Mouse (Mus musculus): Measurements from ENCODE around the gene 1700042G07Rik.

The 1700042G07Rik gene

DNA sequence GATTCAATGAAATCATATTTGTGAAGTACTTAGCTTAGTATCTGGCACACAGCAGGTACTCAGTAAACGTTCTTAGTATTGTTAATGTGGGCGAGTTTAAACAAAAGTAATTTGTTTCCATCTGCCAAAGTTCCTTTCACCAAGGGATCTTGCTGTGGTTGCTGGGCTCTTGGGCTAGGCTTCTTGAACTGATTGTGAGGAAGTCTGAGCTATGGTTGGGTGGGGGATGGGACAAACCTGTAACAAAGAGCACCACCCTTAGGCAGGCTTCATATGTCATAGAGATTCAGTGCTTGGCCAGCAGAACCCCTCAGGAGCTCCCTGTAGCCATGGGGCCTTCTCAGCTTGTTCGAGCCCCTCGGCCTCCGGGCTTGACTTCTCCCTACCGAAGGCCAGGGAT is at the start of gene 1700042G07Rik, which contains the start of gene Gm49337:
Gene 1700042G07Rik (plus strand): TSS at position 301 of the 400 bp plus-strand sequence.
Gene Gm49337 (plus strand): TSS at position 313 of the 400 bp plus-strand sequence.
- DNase-seq (ENCODE audit: inconsistent ontology term) = no peak

DNA sequence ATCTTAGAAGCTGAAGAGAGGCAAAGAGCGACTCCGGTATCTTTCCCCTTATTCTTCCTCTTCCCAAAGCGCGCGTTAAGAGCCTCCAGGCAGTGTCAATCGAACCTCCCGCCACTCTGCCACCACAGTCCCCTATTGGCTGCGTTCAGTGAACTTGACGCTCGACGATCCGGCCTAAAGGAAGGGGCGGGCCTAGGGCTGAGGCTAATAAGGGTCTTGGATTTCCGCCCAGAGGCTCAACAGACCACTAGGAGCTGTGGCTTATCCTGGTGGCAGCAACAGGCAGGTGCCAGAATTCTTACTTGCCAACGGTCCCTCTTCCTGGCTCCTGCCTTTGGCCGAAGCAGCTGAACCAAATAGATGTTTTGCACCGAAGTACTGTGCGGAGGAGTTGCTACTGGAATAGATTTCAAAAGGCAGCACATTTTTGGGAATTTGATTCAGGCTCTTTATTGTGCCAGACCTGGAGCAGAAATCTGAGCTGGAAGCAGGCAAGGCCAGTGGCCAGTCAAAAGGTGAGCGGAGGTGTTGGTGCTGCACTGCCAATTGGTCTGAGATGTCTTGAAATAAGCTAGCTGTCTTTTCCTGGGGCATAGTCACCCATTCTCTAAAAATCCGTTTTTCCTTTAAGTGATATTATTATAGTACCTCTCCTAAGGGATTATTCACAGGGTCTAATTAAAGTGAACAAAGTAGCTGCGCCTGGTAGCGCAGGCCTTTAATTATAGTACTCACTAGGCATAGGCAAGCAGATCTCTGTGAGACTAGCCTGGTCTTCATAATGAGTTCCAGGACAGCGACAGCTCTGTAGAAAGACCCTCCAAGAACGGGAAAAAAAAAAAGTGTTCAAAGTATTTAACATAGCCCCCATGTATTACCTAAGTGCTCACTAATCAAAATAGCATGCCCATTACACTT is 49.3 kb upstream of the 1700042G07Rik start, which contains the start of the genes Rad54l and Pomgnt1:
Gene Rad54l (minus strand): TSS at position 89 of the 918 bp plus-strand sequence.
Gene Pomgnt1 (plus strand): TSS at position 239 of the 918 bp plus-strand sequence.
- peak; percentile 91 for DNase-seq (ENCODE audit: inconsistent ontology term)

DNA sequence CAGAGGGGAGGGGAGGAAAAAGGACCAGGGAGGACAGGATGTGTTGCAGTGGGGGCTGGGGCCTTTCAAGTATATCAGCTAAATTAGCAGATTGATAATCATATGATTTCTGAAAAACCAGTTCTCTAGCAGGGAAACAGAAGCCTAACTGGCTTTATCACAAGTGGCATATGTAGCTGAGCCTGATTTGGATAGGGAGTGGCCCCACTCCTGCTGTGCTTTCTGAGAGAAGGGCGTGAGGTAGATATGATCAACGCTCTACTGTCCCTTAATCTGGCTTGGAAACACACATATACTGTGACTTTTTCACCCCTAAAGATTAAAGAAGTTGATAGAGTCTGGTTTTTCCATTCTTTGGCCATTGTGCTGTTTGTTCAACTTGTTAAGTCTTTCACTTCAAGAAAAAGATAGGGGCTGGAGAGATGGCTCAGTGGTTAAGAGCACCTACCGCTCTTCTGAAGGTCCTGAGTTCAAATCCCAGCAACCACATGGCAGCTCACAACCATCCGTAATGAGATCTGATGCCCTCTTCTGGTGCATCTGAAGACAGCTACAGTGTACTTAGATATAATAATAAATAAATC is 47.3 kb upstream of the 1700042G07Rik start:
- no peak for DNase-seq (ENCODE audit: inconsistent ontology term)

DNA sequence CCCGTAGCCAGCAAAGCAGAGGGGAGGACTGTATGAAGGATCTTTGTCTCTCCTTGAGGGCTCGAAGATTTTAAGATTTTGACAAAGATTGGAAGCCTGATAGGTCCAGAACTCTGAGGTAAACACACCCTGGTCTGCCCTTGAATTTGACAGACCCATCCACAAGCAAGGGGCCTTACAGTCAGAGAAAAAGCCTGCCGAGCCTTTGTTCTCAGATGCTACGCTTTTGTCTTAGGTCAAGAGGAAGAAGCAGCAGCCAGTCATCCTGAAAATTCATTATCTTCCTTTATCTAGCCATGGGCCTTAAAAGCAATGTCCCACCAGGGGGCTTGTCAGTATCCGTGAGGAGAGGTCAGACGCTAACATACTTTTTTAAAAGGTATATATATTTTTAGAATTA is 45.2 kb upstream of the 1700042G07Rik start:
- no peak for DNase-seq (ENCODE audit: inconsistent ontology term)

DNA sequence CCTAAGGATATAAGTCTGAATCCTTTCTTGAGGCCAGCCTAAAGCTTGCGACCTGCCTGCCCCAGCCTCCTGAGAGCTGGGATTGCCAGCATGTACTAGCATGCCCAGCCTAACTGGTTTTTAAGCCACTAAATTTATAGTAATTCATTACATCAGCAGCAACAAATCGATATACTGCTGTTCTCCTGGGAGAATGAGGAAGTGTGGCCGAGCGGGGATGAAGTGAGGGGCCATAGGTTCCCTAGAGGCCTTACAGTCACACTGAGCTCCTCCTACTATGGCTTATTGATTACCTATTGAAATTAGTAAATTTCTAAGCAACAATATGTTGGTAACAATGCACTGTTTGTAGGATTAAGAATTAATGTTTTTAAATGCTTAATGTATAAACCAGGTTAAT is 40.0 kb upstream of the 1700042G07Rik start:
- no peak for DNase-seq (ENCODE audit: inconsistent ontology term)

DNA sequence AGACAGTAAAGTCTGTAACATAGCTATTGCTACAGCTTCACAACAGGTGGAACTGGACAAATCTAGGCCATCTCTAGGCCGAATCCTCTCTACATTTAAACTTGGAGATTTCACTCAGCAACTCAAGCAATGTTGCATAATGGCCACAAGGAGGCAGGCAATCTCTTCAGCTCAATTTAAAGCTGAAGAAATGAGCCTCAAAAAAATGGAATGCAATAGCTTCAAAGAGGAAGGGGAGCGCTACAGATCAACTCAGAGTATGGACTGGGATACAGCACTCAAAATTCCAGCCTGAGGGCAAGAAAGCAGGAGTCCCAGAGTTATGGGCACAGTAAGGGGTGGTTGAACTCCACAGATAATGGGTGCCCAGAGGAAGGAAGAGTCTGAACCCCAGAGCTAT is 38.2 kb upstream of the 1700042G07Rik start:
- peak; percentile 42 for DNase-seq (ENCODE audit: inconsistent ontology term)

DNA sequence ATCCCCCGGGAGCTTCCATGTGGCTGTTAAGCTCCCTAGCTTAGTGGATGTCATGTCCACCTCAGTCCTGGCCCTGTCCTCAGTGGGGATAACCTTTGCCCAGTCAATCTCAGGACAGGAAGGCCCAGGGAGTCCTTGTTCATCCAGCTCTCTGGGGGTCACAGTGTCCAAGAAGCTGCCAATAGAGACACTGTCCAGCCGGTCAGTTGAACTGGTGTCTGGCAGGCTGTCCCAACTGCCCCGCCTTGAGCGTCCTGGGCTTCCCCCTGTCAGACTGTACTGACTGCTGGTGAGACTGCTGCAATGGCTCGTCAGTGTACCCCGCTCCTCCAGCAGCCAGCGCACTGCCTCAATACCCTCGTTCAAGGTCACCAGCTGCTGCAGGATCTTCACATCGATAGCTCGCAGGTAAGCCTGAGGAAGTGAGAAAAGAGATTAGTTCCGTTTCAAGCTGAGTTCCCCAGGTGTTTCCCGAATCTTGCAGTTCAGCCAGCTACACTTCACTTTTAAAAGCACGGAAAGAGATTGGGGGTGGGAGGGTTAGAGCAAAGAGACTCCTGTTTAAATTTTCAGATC is 35.7 kb upstream of the 1700042G07Rik start:
- no peak for DNase-seq (ENCODE audit: inconsistent ontology term)

DNA sequence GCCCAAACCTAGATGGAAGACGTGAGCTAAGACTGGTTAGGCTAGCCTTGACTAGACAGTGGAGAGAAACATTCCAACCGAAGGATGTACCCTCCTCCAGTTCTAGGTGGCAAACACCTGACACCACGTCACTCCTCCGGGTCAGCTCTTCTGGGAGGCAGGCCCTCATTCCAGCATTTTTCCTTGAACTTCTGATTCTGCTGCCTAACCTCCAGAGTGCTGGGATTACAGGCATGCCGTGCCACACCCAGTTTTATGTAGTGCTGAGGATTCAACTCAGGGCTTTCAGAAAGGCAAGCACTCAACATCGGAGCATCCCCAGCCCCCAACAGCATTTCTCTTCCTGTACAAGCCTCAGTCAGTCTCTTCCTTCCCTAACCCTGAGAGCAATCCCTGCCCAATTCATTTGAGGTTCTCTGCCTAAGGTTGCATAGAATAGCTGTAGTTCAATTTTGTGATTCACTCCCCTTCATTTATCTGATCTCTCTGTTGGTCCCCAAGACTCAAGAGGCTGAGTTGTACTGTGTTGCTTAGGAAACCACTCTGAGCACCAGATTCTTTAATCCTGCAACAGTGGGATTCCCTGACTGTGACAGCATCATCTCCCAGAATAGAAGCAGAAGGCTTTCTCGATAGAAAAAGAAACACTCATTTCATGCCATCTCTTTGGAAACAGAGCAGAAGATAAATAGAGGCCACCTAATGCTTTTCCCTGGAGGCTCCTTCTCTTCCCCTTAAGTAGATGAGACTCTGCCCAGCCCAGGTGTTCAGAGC is 32.2 kb upstream of the 1700042G07Rik start:
- DNase-seq (ENCODE audit: inconsistent ontology term) = no peak

DNA sequence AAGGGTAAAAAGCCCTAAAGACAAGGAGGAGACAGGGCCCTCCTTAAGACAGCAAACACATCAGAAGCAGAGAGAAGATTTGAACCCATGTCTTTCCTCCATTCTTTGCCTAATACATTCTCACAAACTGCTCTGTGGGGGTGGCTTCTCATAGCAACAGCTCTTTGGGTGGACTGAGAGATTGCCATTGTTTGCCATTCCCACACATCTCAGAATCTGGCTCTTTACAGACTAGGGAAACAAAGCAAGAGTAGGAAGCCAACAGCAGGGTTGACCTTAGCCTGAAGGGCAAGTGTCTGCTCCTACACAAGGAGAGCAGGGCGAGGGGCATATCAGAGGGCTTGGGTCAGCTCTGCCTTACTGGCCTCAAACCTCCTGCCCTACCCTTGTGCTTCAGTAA is 31.4 kb upstream of the 1700042G07Rik start:
- DNase-seq (ENCODE audit: inconsistent ontology term) = no peak

DNA sequence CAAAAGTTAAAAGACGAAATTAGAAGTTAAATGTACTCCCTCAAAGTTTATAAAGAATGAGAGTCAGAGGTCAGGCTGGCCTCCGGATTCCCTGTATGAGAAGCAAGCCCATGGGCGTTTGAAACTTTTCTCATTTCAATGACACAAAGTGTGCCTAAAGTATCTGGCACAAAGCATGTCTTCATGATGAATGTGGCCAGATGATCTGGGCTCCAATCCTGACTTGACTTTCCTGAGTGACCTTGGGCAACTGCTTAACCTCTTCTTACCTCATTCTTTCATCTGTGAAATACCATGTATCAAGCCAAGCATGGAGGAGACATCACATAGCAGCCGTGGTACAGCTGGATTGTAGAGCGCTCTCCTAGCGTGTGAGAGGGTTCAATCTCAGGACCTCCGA is 30.9 kb upstream of the 1700042G07Rik start:
- DNase-seq (ENCODE audit: inconsistent ontology term) = no peak

DNA sequence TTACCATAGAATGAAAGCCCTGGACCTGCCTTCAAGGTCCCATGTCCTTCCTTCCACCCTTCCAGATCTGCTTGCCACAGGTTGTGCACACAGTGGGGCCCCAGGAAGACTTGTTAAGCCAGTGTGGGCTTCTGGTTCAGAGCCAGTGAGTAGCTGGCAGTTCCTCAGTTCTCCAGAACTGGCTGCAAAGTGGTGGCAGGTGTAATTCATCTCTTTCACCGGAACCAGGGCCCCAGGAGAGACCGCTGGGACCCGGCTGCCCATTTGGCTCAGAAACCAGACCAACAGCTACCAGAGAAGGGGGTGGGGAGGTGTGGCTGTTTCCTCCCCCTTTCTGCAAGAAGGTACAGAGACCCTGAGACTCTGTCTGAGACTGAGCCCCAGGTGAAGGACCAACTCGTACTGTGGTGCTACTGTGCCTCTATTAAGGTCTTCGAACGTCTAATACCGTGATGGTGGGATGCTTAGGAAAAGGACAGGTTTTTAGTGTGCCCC is 29.8 kb upstream of the 1700042G07Rik start:
- peak; percentile 33 for DNase-seq (ENCODE audit: inconsistent ontology term)

DNA sequence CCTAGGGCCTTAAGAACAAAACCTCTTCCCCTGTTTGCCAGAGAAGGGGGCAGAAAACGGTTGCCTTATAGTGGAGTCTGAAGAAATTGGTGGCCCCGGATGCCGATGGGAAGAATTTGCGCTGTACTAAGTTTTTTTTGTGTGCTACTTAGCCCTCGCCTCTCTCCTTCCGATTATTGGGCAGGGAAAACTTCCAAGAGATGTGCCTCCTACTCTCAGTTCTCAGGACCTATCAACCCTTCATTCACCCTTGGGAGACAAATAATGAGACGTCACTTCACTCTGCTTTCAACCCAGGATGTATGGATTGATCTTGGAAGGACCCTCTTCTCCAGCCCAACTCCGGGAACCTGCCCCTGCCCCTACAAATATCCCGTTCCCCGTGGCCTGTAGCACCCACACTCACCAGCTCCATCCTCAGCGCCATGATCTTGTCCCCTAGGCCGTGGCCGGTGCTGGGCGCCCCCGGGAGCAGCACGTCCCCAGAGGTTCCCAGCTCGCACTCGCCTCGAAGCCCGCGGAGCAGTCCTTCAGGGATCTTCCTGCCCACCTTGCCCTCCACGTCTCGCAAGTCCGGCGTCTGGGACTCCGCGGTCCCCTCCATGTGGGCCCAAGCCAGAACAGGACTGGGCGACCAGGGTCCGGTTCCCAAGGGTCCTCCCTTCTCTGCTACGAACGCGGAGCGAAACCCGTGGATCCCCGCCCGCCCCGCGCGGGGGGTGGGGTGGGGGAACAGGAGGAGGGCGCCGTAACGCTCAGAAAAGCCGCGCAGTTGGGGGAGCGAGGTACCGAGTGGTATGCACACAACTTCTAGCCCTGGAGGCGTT is 29.1 kb upstream of the 1700042G07Rik start:
- DNase-seq (ENCODE audit: inconsistent ontology term) = peak; percentile 74

DNA sequence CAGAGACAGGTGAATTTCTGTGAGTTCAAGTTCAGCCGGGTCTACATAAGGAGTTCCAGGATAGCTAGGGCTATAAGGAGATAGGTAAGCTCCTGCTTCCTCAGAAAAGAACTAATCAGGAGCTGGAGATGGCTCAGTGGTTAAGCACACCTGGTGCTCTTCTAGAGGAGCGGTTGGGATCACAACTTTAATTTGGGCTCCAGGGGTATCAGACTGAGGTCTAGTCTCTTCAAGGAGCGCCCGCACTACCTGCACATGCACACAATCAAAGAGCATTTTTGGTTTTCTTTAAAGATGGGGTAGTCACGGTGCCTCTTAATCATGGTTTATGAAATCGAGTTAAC is 23.4 kb upstream of the 1700042G07Rik start:
- DNase-seq (ENCODE audit: inconsistent ontology term) = no peak

DNA sequence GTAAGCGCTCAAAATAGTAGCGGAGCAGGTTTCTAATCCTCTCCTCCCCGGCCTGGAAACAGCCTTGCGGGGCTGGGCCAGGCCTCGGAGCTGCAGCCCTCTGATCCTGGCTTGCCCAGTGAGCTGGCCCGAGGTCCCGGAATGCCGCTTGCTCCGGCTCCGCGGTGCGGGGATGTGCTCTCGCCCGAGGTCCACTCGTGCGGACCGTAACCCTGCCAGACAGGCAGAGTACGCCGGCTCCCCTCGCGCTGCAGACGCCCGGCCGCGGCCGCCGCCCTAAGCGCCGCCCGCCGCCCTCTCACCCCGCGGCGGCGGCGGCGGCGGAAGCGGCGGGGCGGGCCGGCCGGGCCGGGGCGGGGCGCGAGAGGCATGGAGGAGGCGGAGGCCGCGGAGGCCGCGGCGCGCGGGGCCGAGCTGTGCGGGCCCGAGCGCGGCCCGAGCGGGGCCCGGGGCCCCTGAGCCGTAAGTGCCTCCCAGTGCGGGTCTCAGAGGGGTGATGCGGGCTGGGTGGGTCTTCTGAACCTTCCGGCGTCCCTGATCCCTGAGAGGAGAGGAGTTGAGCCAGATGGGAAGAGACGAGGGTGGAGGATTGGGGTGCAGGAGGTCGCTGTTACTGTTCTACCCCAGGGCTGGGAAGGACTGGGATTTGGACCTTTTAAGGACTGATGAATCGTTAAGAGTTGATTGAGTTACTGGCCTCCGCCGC is 22.9 kb upstream of the 1700042G07Rik start:
- DNase-seq (ENCODE audit: inconsistent ontology term) = peak; percentile 85

DNA sequence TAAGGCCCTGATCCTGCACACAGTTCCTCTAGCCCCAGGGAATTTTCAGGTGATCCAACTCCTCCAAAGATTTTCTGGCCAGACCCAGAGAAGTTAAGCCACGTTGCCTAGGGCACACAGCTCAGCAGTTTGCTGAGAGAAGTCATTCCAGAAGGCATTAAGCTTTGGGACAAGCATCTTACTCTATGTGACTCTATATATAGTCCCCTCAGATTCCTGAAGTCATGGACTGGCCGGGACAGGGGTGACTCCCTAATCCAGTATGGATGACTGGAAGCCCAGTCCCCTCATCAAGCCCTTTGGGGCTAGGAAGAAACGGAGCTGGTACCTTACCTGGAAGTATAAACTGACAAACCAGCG is 22.3 kb upstream of the 1700042G07Rik start:
- no peak for DNase-seq (ENCODE audit: inconsistent ontology term)

DNA sequence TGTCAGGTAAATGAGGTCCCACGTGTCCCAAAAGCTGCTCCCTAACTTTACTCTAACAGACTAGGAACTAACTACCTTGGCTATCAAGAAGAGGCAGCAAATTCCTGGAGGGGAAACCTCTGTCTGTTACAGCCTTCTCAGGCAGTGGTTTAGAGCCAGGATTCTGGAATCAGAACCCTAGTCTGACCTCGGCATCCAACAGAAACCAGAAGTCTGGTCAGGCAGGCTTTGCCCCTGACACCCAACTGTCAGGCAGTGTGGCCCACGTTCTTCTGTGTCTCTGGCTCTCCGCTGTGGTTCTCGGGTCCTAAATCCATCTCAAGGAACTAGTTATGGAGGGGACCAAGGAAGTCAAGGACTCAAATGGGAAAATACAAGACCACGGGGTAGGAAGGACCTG is 21.9 kb upstream of the 1700042G07Rik start, which contains the start of gene Lurap1:
Gene Lurap1 (minus strand): TSS at position 101 of the 400 bp plus-strand sequence.
- DNase-seq (ENCODE audit: inconsistent ontology term) = no peak

DNA sequence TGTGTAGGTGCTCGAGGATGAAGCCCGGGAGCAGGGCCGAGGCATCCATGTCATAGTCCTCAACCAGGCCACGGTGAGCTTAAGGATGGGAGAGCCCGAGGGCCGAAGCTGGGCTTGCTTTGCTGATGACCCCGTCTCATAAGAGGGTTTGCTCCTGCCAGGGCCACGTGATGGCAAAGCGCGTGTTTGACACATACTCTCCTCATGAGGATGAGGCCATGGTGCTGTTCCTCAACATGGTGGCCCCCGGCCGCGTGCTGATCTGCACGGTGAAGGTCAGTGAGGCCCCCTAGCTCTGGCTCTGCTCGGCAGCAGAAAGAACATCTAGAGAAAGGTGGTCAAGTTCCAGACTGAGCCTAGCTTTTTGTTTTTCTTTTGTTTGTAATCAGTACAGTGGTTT is 20.5 kb upstream of the 1700042G07Rik start:
- DNase-seq (ENCODE audit: inconsistent ontology term) = no peak

DNA sequence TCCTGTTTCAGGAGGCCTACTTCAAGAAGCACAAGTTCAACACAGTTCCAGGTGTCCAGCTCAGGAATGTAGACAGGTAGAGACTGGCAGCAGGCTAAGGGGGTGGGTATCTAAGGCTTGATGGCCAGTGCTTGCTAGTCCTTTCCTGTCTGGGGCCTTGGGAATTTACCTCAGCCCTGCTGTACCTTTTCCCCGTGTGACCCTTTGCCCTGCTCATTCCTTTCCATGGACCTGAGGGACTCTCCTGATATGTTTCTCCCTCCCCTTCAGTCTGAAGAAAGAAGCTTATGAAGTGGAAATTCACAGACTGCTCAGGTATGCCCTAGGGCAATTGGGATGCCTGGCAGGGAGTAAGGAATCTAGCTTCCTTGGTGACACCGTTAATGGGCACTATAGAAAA is 15.3 kb upstream of the 1700042G07Rik start:
- no peak for DNase-seq (ENCODE audit: inconsistent ontology term)

DNA sequence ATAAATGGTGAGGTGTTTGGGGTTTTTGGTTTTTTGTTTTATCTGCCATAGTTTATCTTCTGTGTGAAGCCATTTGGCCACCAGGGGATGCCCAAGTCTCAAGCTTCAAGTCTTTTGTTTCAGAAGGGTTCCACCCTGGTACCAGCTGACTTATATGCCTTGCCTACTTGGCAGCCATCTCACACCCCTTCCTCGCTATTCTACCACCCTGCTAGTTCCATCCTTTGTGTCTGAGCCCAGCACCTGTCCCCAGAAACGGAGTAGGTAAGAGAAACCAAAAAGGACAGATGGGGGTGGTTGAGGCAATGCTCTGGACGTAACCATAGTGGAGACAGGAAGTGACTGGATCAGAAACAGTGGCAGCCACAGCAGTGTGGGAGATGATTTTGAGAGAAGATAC is 13.3 kb upstream of the 1700042G07Rik start:
- no peak for DNase-seq (ENCODE audit: inconsistent ontology term)

DNA sequence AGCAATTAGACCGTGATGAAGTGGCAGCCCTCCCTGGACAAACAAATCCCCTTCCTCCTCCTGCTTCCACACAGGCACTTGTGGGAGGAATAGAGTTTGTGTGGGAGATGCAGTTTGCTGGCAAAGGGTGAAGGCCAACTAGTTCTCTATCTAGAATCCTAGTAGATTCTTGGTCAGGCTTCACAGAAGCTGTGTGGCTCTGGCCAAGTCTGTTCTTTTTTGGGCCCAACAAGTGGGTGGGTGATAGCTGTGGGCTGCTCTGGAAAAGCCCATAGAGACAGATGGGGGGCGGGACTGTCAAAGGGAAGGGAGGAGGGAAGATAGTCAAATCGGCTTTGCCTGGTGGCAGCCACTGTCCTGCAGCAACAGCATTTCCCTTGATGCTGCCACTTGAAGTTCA is 12.4 kb upstream of the 1700042G07Rik start:
- DNase-seq (ENCODE audit: inconsistent ontology term) = no peak
